Mouse (Mus musculus) CH12F3 (cell line): ENCODE measurements around the gene Majin.

Experiments used
- in situ Hi-C: fragments of 300-500 bp; cut with MboI; formaldehyde crosslinking; loops from 2 replicates; pipeline ENCODE4 v1.14.3; 2020; ENCODE audit warnings: low sequenced_read_pairs

Gene Majin

GRCm38 (mm10) chr19:6184131-6184530, at the start of gene Majin:
Gene Majin, plus strand, starts transcription at chr19:6184388.
- in situ Hi-C loops, result no loop called here

- in situ Hi-C loops, result no loop called here
Observed at GRCm38 (mm10) chr19:6136397-6136796, 47.8 kb upstream of the Majin start.

DNA sequence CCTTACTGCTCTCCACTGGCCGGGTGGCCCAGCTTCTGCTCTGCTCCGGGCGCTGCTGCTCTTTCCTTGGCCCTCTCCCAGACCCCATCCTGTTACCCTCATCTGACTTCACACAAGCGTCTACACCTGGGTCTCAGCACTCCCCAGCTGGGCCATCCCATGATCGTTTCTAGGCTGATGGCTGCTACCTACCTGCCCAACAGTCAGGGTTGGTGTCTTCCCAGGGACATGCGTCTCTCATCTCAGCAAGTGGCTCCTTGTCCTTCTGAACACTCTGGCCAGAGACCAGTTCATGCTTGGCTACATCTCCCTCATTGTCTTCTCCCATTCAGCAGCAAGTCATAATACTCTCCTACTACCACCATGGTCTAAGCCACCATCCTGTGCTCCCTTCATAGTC, 44.5 kb upstream of the Majin start:
- in situ Hi-C loops, result no loop called here

GRCm38 (mm10) chr19:6140374-6140677, 43.9 kb upstream of the Majin start:
- in situ Hi-C loops, result no loop called here

GRCm38 (mm10) chr19:6140678-6141393, 43.4 kb upstream of the Majin start, which contains the start of gene Batf2:
Gene Batf2, plus strand, starts transcription at chr19:6140983.
- in situ Hi-C loops, result no loop called here

DNA sequence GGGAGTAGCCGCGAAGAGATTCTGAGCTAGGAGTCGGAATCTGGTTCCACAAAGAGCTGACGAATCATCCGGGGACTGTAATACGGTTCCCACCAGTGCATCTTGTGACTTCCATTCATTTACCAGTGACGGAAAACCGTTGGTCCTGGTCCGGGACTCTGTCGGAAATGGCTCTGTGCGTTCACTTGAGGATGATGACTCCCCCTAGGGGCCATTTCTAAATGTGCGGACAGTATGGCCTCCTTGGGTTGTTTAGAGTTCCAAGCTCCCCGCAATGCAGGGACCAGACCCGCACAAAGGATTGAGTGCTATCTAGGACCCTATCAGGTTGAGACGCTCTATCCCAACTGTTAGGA, 42.8 kb upstream of the Majin start, which contains the start of gene Arl2:
Gene Arl2 (minus strand): TSS at position 155 of the 356 bp plus-strand sequence.
- in situ Hi-C loops, result no loop called here

GRCm38 (mm10) chr19:6144842-6145241, 39.3 kb upstream of the Majin start:
- in situ Hi-C loops, result no loop called here

GRCm38 (mm10) chr19:6155174-6155573, 29.0 kb upstream of the Majin start:
- in situ Hi-C loops, result no loop called here

DNA sequence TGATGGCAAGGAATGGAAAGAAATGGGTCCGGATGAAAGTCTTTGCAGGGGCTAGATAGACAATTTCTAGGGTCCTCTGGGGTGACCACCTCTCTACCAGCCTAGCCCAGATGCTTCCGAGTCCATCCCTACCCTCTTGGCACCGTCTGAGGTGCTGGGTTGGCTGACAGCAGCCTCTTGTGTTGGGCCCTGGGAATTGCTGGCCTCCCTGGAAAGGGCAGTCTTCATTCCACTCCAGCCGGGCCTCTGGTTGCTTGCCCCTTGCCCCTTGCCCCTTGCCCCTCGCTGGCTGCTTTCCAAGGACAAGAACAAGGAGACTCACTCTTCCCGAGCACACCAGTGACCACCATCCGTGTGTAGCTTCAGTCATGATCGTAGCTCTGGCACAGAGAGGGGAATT, 27.8 kb upstream of the Majin start:
- in situ Hi-C loops, result no loop called here

DNA sequence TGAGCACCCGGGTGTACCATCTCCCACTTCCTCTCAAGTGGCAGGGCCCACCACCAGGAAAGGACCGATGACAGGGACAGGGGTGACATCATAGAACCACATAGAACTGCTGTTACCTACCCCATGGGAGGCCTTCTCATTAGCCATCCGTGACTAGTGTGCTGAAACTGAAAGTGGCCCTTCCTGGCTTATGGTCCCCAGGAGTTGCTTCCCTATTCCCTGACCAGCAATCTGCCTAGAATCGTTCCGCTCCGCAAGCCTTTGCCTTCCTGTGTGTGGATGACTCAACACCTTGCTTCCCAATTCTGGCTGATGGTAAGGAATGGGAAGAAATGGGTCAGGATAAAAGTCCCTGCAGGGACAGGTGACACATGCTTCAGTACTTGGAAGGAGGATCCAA, 27.0 kb upstream of the Majin start:
- in situ Hi-C loops, result no loop called here

- in situ Hi-C loops, result no loop called here
Observed at GRCm38 (mm10) chr19:6163872-6164547, 20.2 kb upstream of the Majin start.

- in situ Hi-C loops, result no loop called here
Observed at GRCm38 (mm10) chr19:6166750-6167149, 17.4 kb upstream of the Majin start.

- in situ Hi-C loops, result no loop called here
Observed at GRCm38 (mm10) chr19:6171215-6171614, 13.0 kb upstream of the Majin start.

- in situ Hi-C loops, result no loop called here
Observed at GRCm38 (mm10) chr19:6174771-6175170, 9.4 kb upstream of the Majin start.

DNA sequence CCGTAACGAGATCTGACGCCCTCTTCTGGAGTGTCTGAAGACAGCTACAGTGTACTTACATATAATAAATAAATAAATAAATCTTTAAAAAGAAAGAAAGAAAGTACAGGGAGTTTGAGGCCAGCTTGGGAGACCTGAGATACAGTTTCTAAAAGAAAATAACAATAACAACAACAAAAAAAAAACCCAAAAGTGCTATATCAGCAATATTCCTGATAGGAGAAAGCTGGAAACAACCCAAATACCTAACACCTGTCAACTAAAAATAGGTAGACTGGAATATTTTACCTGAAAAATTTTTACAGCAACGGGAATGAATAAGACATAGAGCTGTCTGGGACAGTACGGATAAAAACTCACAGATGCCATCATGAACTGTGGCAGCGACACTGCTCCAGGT, 5.4 kb upstream of the Majin start:
- in situ Hi-C loops, result no loop called here

- in situ Hi-C loops, result no loop called here
Observed at GRCm38 (mm10) chr19:6181629-6182028, 2.6 kb upstream of the Majin start.

DNA sequence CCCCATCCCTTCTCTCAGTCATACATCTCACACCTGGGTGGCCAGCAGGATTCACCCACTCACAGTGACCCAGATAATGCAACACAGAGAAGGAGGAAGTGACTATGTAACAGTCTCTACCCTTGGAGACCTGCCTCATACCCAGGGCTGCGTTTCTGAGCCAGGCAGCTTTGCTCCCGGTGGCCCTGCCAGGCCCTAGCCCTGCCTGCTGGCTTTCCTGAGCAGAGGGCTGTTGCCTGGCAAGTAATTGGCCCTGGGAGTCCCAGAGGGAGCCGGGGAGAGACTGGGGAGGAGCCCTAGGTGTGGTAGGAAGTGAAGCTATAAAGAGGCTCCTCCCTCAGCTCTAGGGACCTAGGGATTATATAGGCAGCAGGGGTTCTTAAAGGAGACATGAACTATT, 1.7 kb upstream of the Majin start:
- in situ Hi-C loops, result no loop called here

- in situ Hi-C loops, result no loop called here
Observed at GRCm38 (mm10) chr19:6204265-6204664, 20.1 kb downstream of the Majin start.

DNA sequence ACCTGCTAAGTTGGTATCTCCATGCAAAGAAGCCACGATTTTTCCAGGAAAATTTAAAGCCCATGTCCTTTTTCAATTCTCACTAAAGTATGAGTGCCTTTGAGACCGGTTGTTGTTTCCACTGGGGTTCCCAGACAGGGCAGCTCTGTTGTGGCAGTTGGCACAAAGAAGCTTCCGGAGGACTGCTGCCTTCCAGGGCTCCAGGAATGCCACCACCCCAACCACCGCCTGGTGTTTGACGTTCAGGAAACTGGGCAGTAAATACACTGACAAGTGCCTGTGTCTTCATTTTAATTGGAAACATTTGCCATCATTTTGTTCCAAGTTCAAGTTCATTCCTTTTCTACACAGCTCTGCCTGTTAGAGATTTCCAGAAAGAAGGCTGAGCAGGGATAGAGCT, 22.5 kb downstream of the Majin start:
- in situ Hi-C loops, result no loop called here

GRCm38 (mm10) chr19:6216046-6216705, 32.0 kb downstream of the Majin start:
- in situ Hi-C loops, result no loop called here

DNA sequence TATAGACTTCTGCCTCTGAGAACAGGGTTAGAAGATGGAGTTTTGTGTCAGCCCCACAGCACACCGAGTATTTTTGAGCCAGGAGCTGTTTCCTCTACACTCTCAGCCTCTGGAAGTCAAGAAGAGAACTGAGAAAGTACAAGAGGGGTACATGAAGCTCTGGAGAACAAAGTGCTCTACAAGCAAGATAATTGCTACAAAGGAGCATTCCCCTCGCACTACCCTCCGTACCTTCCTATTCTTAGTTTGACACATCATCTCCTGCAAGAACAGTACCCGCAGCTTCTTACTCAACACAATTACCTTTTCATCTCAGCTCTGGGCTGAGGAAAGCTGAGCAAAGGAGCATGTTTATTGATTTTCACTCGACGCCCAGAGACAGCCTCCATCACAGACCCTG, 34.4 kb downstream of the Majin start:
- in situ Hi-C loops, result no loop called here

DNA sequence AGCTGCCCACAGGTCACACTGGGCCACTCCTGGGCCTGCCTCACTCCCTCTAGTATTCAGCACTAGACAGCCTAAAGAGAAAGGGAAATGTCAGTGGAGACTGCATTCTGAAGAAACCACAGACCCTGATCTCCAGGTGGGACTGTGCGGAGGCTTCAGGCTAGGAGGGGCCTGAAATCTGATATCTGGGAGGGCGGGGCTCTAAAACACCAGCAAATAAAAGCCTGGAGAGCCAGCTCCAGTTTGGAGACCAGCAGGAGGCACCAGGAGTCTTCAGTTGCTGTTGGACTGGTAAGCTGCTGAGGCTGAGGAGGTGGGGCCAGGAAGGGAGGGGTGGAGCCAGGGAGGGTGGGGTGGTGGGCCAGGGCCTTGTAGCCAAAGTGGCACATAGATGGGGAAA, 41.9 kb downstream of the Majin start, which contains the start of gene Gpha2:
Gene Gpha2 (plus strand): TSS at position 246 of the 400 bp plus-strand sequence.
- in situ Hi-C loops, result no loop called here
